Mouse (Mus musculus): Measurements from ENCODE around the gene Macrod2.

GRCm38 (mm10) chr2:140521472-140521871 lies 126.4 kb downstream of the Macrod2 start:
- no peak for TF ChIP-seq CTCF (IDR thresholded peaks at IDR 0.05; ENCODE audit: low read depth)
- TF ChIP-seq EP300 (optimal IDR thresholded peaks at IDR 0.05): no peak

Data from stomach, postnatal 0 days (tissue).